10 mouse cellular contexts compared by ENCODE assay signal in genomic region chr9:123504325-123504724, GRCm38 (mm10). TPM values are rescaled to one million over a fixed set of nuclear protein-coding genes. Genes with fewer than 3 reads are reported as not detected.
A peak's percentile ranks its signal among the peaks of the same experiment; 100 is the strongest.
DNase-seq lines count a peak whose midpoint lies in the region; ATAC-seq and TF ChIP-seq lines count a peak whose summit lies in the region.
"Had no signal": no experiment of that assay in that cellular context is flagged by ENCODE, and none has a peak within 500 bp of the region (broad histone marks: within the 10 kb centered on the region; RNA-seq: fewer than 3 reads in every experiment).

No protein-coding gene starts in this region.

- no peak for TF ChIP-seq EP300 in liver, embryonic 14.5 days (IDR thresholded peaks at IDR 0.05; ENCODE audit: low read depth)

- no peak overlapping the region for H3K9ac ChIP-seq in forebrain, embryonic 16.5 days (replicated peaks; ENCODE audit: low read depth, low read length)
- no peak overlapping the region for H3K9ac ChIP-seq in intestine, embryonic 15.5 days
- no peak overlapping the region for H3K9ac ChIP-seq in liver, embryonic 14.5 days (replicated peaks)
- H3K9ac ChIP-seq in neural tube, embryonic 13.5 days = no peak overlapping the region

- peak; percentile 69 for DNase-seq in urinary bladder, postnatal 14 days (ENCODE audit: low spot score)
- DNase-seq in urinary bladder, adult 18-20 months (ENCODE audit: low spot score in 2 of 2) = no peak
- peak; percentile 60 to 71 for DNase-seq in cerebellum, adult 2 months
- peak; percentile 44 to 69 (median 49) for DNase-seq in liver, embryonic 14.5 days (ENCODE audit: low read depth in 3 of 3, low spot score in 3 of 3)
- DNase-seq in urinary bladder, adult 2 months (ENCODE audit: low spot score) = no peak

- no peaks in the 10 kb centered on the region for H3K27me3 ChIP-seq in cerebellum, adult 2 months (ENCODE audit: control insufficient read depth, insufficient read depth, low read length)
- no peaks in the 10 kb centered on the region for H3K27me3 ChIP-seq in forebrain, embryonic 16.5 days (replicated peaks; ENCODE audit: control insufficient read depth, insufficient read depth, low read length)
- no peaks in the 10 kb centered on the region for H3K27me3 ChIP-seq in intestine, embryonic 15.5 days (replicated peaks)
- no peaks in the 10 kb centered on the region for H3K27me3 ChIP-seq in liver, embryonic 14.5 days (ENCODE audit: control insufficient read depth, insufficient read depth, low read length)
- H3K27me3 ChIP-seq in neural tube, embryonic 13.5 days = no peaks in the 10 kb centered on the region
- H3K27me3 ChIP-seq: embryonic facial prominence, embryonic 13.5 days had no signal

- H3K36me3 ChIP-seq in forebrain, embryonic 16.5 days (ENCODE audit: control insufficient read depth, insufficient read depth) = no peaks in the 10 kb centered on the region
- H3K36me3 ChIP-seq in intestine, embryonic 15.5 days = peaks cover 14% of the 10 kb centered on the region; the same call in 1 of the 2 replicates
- peaks cover 27% of the 10 kb centered on the region for H3K36me3 ChIP-seq in liver, embryonic 14.5 days (replicated peaks; ENCODE audit: control insufficient read depth, insufficient read depth, low read depth)
- H3K36me3 ChIP-seq in neural tube, embryonic 13.5 days = peaks cover 19% of the 10 kb centered on the region; the same call in 1 of the 2 replicates

- TF ChIP-seq CTCF in cerebellum, adult 2 months (IDR thresholded peaks at IDR 0.05; ENCODE audit: borderline replicate concordance, insufficient read depth, low read depth, low read length) = peak; percentile 94
- TF ChIP-seq CTCF in liver, embryonic 14.5 days (IDR thresholded peaks at IDR 0.05; ENCODE audit: low read depth) = peak; percentile 99

- no peak overlapping the region for H3K4me3 ChIP-seq in cerebellum, adult 2 months (replicated peaks; ENCODE audit: insufficient read depth, low read depth, low read length)
- H3K4me3 ChIP-seq in forebrain, embryonic 16.5 days (replicated peaks; ENCODE audit: low read length) = no peak overlapping the region
- no peak overlapping the region for H3K4me3 ChIP-seq in intestine, embryonic 15.5 days (replicated peaks)
- H3K4me3 ChIP-seq in liver, embryonic 14.5 days (ENCODE audit: insufficient read depth in 1 of 2, low read depth in 2 of 2, low read length in 2 of 2) = no peak overlapping the region
- H3K4me3 ChIP-seq in neural tube, embryonic 13.5 days = no peak overlapping the region
- H3K4me3 ChIP-seq: embryonic facial prominence, embryonic 13.5 days; myocyte had no signal

- TF ChIP-seq POLR2A in cerebellum, adult 2 months (IDR thresholded peaks at IDR 0.05; ENCODE audit: borderline replicate concordance, insufficient read depth, low read length) = no peak

- 7% methylated on average over 2 of the region's 2 CpGs for WGBS in cerebellum, adult 2 months
- WGBS in forebrain, embryonic 16.5 days = 3% methylated on average over 2 of the region's 2 CpGs
- WGBS in intestine, embryonic 15.5 days = 22% methylated on average over 2 of the region's 2 CpGs
- WGBS in liver, embryonic 14.5 days (ENCODE audit: insufficient replicate concordance) = 2% methylated on average over 2 of the region's 2 CpGs
- 10% methylated on average over 2 of the region's 2 CpGs for WGBS in neural tube, embryonic 13.5 days

- H3K4me1 ChIP-seq in cerebellum, adult 2 months (ENCODE audit: control insufficient read depth, insufficient read depth, low read length) = no peaks in the 10 kb centered on the region
- no peaks in the 10 kb centered on the region; the same call in none of the 2 replicates for H3K4me1 ChIP-seq in forebrain, embryonic 16.5 days (replicated peaks; ENCODE audit: control insufficient read depth, insufficient read depth, low read length)
- H3K4me1 ChIP-seq in intestine, embryonic 15.5 days (replicated peaks) = peaks cover 11% of the 10 kb centered on the region; the same call in 1 of the 2 replicates
- H3K4me1 ChIP-seq in liver, embryonic 14.5 days (replicated peaks; ENCODE audit: control insufficient read depth in 2 of 2, insufficient read depth in 2 of 2, low read length in 1 of 2) = no peaks in the 10 kb centered on the region
- no peaks in the 10 kb centered on the region for H3K4me1 ChIP-seq in neural tube, embryonic 13.5 days (replicated peaks)
- H3K4me1 ChIP-seq: embryonic facial prominence, embryonic 13.5 days had no signal

- H3K9me3 ChIP-seq in forebrain, embryonic 16.5 days (ENCODE audit: control insufficient read depth, low read length) = no peaks in the 10 kb centered on the region
- H3K9me3 ChIP-seq in intestine, embryonic 15.5 days = no peaks in the 10 kb centered on the region
- no peaks in the 10 kb centered on the region for H3K9me3 ChIP-seq in liver, embryonic 14.5 days (ENCODE audit: control insufficient read depth, low read length)
- no peaks in the 10 kb centered on the region for H3K9me3 ChIP-seq in neural tube, embryonic 13.5 days
- H3K9me3 ChIP-seq: embryonic facial prominence, embryonic 13.5 days had no signal

- no peak overlapping the region for H3K4me2 ChIP-seq in forebrain, embryonic 16.5 days (ENCODE audit: low read length)
- H3K4me2 ChIP-seq in intestine, embryonic 15.5 days (replicated peaks) = no peak overlapping the region
- no peak overlapping the region for H3K4me2 ChIP-seq in liver, embryonic 14.5 days (ENCODE audit: low read depth)
- no peak overlapping the region for H3K4me2 ChIP-seq in neural tube, embryonic 13.5 days
- H3K4me2 ChIP-seq: embryonic facial prominence, embryonic 13.5 days had no signal

- peak; percentile 81 for ATAC-seq in forebrain, embryonic 16.5 days
- peak; percentile 56 for ATAC-seq in intestine, embryonic 15.5 days
- ATAC-seq in liver, embryonic 14.5 days (ENCODE audit: insufficient read depth) = peak; percentile 77
- ATAC-seq in neural tube, embryonic 13.5 days (ENCODE audit: low read depth) = peak; percentile 87

- no peak overlapping the region for H3K27ac ChIP-seq in cerebellum, adult 2 months (ENCODE audit: insufficient read depth, low read length)
- no peak overlapping the region for H3K27ac ChIP-seq in forebrain, embryonic 16.5 days (ENCODE audit: low read length)
- H3K27ac ChIP-seq in intestine, embryonic 15.5 days = no peak overlapping the region
- H3K27ac ChIP-seq in liver, embryonic 14.5 days = no peak overlapping the region
- no peak overlapping the region for H3K27ac ChIP-seq in neural tube, embryonic 13.5 days (replicated peaks)
- H3K27ac ChIP-seq: embryonic facial prominence, embryonic 13.5 days had no signal

RNA-seq across cellular contexts. Expression of gene Sacm1l, which starts 25.2 kb away (rescaled TPM):
- polyA plus RNA-seq in cerebellum, adult 2 months (2012; rRNA removed) = 57.1 and 58.1 TPM in 2 replicates
- 54.2 and 60.3 TPM in 2 replicates for polyA plus RNA-seq in forebrain, embryonic 16.5 days (2015; fragmentation: Nextera tagmentation; extraction: Ambion mirVana)
- polyA plus RNA-seq in intestine, embryonic 15.5 days (2015; fragmentation: Nextera tagmentation; extraction: Ambion mirVana) = 67.8 and 69.5 TPM in 2 replicates
- polyA plus RNA-seq in liver, embryonic 14.5 days (2012; rRNA removed) = 6.6 and 9.9 TPM in 2 replicates
- polyA plus RNA-seq in liver, embryonic 14.5 days (2014; fragmentation: Nextera tagmentation; extraction: Ambion mirVana) = 25.8 and 28.7 TPM in 2 replicates
- polyA plus RNA-seq in neural tube, embryonic 13.5 days (2015; fragmentation: Nextera tagmentation; extraction: Ambion mirVana) = 50.2 and 57.9 TPM in 2 replicates
- 29.2 and 34.1 TPM in 2 replicates for polyA plus RNA-seq in urinary bladder, adult 2 months (2012; rRNA removed)

RNA-seq across cellular contexts. Expression of gene Limd1, which starts 25.8 kb away (rescaled TPM):
- 5.9 and 6.5 TPM in 2 replicates for polyA plus RNA-seq in cerebellum, adult 2 months (2012; rRNA removed)
- polyA plus RNA-seq in forebrain, embryonic 16.5 days (2015; fragmentation: Nextera tagmentation; extraction: Ambion mirVana) = 15.8 and 18.1 TPM in 2 replicates
- polyA plus RNA-seq in intestine, embryonic 15.5 days (2015; fragmentation: Nextera tagmentation; extraction: Ambion mirVana) = 51.9 and 52.3 TPM in 2 replicates
- polyA plus RNA-seq in liver, embryonic 14.5 days (2012; rRNA removed) = 10.7 and 12.7 TPM in 2 replicates
- polyA plus RNA-seq in liver, embryonic 14.5 days (2014; fragmentation: Nextera tagmentation; extraction: Ambion mirVana) = 23.2 and 24.2 TPM in 2 replicates
- 16.2 and 20.0 TPM in 2 replicates for polyA plus RNA-seq in neural tube, embryonic 13.5 days (2015; fragmentation: Nextera tagmentation; extraction: Ambion mirVana)
- polyA plus RNA-seq in urinary bladder, adult 2 months (2012; rRNA removed) = 27.4 and 31.9 TPM in 2 replicates

Comparison
In these comparisons a context has a peak if more than half of its experiments do, and no peak if none do; other contexts are left out.
1. DNase-seq: peak in urinary bladder, postnatal 14 days (single experiment), cerebellum, adult 2 months (2 of 2) and liver, embryonic 14.5 days (3 of 3); none in urinary bladder, adult 18-20 months (0 of 2) and urinary bladder, adult 2 months (single experiment).
2. Peak in every context shown above with its lines, with median percentiles within 50 percentile points of each other: ATAC-seq.